Mouse (Mus musculus) liver, postnatal 0 days (tissue): ENCODE results near the gene Gm49380. TPM values are rescaled to one million over a fixed set of nuclear protein-coding genes. Genes with fewer than 3 reads are reported as not detected.

Experiments
- ATAC-seq: fragments of 200-750 bp; cut with Nextera tagmentation; 2 replicates; pipeline ENCODE4 v1.8.0; 2017; ENCODE audit warnings: mild to moderate bottlenecking, moderate library complexity
- DNase-seq: peaks from one replicate; pipeline ENCODE4 v3.0.0-alpha.2; 2016
- H3K27ac ChIP-seq: fragments of 300-500 bp; sonication (generic); 2 replicates; pipeline ENCODE4 v1.5.1; 2014; ENCODE audit warnings: antibody characterized with exemption, moderate library complexity, mild to moderate bottlenecking, low read depth
- H3K27me3 ChIP-seq: fragments of 300-500 bp; sonication (generic); 2 replicates; pipeline ENCODE4 v1.6.1; 2014; ENCODE audit warnings: low read length, control low read depth, mixed read lengths; ENCODE audit not compliant: insufficient read depth
- H3K36me3 ChIP-seq: fragments of 300-500 bp; sonication (generic); replicated peaks from 2 replicates; pipeline ENCODE4 v1.6.1; 2014; ENCODE audit warnings: mild to moderate bottlenecking, control low read depth, low read length, moderate library complexity, mixed read lengths; ENCODE audit not compliant: insufficient read depth
- H3K4me1 ChIP-seq: fragments of 300-500 bp; sonication (generic); 2 replicates; pipeline ENCODE4 v1.6.1; 2014; ENCODE audit warnings: antibody characterized with exemption, mild to moderate bottlenecking, control low read depth; ENCODE audit not compliant: insufficient read depth
- H3K4me2 ChIP-seq: fragments of 300-500 bp; sonication (generic); 2 replicates; pipeline ENCODE4 v1.6.1; 2014; ENCODE audit warnings: low read depth, mild to moderate bottlenecking, low read length, moderate library complexity, mixed read lengths
- H3K4me3 ChIP-seq: fragments of 300-500 bp; sonication (generic); 2 replicates; pipeline ENCODE4 v1.5.1; 2014; ENCODE audit warnings: low read depth, low read length
- H3K9ac ChIP-seq: fragments of 300-500 bp; sonication (generic); replicated peaks from 2 replicates; pipeline ENCODE4 v1.6.1; 2014; ENCODE audit warnings: mild to moderate bottlenecking, moderate library complexity
- H3K9me3 ChIP-seq: fragments of 300-500 bp; sonication (generic); 2 replicates; pipeline ENCODE4 v1.6.1; 2016; ENCODE audit warnings: mild to moderate bottlenecking, control low read depth, low read length, mixed read lengths
- CTCF ChIP-seq: sonication (generic); IDR thresholded peaks from 2 replicates; pipeline ENCODE4 v1.5.1; 2016; ENCODE audit warnings: antibody characterized with exemption, low read depth
- EP300 ChIP-seq: IDR thresholded peaks from 2 replicates; pipeline ENCODE4 v1.6.1; 2016; ENCODE audit warnings: antibody characterized with exemption, low read depth, mild to moderate bottlenecking
- WGBS: fragments of 180-500 bp; shearing (Covaris S2); extraction: QIAGEN DNeasy Blood & Tissue Kit; methylation state at CpG from one replicate; pipeline ENCODE4 v1.1.7; 2014; ENCODE audit not compliant: insufficient replicate concordance; 5-methylcytosine and 5-hydroxymethylcytosine counted together
- polyA plus RNA-seq: library from polyadenylated mRNA; unstranded; fragments of >200 nt; fragmentation: Nextera tagmentation; extraction: Ambion mirVana; gene quantifications from 2 replicates; pipeline ENCODE4 v1.2.1, GENCODE M21; 2015

The Gm49380 gene
- polyA plus RNA-seq, 1 experiment from 2014 or later, result not detected

DNA sequence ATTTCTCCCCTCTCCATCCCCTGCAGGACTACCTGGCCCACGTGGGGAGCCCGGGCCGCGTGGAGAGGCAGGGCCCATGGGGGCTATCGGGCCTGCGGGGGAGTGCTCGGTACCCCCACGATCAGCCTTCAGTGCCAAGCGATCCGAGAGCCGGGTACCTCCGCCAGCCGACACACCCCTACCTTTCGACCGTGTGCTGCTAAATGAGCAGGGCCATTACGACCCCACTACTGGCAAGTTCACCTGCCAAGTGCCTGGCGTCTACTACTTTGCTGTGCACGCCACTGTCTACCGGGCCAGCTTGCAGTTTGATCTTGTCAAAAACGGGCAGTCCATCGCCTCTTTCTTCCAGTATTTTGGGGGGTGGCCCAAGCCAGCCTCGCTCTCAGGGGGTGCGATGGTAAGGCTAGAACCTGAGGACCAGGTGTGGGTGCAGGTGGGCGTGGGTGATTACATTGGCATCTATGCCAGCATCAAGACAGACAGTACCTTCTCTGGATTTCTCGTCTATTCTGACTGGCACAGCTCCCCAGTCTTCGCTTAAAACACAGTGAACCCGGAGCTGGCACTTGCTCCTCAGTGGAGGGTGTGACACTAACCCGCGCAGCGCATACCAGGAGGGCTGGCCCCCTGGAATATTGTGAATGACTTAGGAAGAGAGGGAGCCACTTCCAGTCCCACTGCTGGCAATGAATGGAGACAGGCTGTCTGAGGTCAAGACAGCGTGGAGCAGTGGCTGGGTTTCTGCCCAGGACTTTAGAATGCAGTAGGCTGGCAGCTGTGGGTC lies 4.8 kb downstream of the Gm49380 start:
- H3K9ac ChIP-seq, result no peak overlapping the region
- 91% methylated on average over 31 of the region's 31 CpGs for WGBS
- H3K4me1 ChIP-seq, result peaks cover 20% of the 10 kb centered on the region
- DNase-seq (no peak), ATAC-seq (no peak)
- peaks cover 14% of the 10 kb centered on the region for H3K36me3 ChIP-seq
- no peak overlapping the region for H3K4me3 ChIP-seq
- H3K9me3 ChIP-seq, result no peaks in the 10 kb centered on the region
- H3K4me2 ChIP-seq, result no peak overlapping the region
- TF ChIP-seq EP300 (no peak), CTCF (no peak)
- H3K27me3 ChIP-seq, result no peaks in the 10 kb centered on the region
- H3K27ac ChIP-seq, result no peak overlapping the region

DNA sequence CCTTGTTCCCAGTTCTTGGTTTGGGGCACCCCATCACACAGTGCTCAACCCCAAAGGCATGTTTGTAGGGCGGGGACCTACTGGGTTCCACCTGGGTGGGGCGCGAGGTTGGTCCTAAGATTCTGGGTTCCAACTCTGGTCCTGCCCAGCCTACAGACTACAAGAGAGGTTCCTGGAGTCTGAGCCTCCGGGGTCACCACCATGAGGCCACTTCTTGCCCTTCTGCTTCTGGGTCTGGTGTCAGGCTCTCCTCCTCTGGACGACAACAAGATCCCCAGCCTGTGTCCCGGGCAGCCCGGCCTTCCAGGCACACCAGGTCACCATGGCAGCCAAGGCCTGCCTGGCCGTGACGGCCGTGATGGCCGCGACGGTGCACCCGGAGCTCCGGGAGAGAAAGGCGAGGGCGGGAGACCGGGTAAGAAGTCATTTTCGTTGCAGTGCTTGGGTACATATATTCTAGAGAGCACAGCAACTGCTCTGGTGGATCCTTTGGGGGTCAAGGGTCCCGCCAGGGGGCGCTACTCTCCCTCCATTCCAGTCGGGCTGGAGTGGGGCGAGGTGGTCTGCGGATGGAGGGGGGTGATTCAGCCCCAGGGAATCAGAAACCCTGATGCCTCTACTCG lies 5.6 kb downstream of the Gm49380 start:
- peak overlapping the region; percentile 18; the same call in 1 of the 2 replicates for H3K27ac ChIP-seq
- DNase-seq (peak; percentile 52), ATAC-seq (no peak)
- TF ChIP-seq CTCF (peak; percentile 51), EP300 (no peak)
- peaks cover 14% of the 10 kb centered on the region for H3K36me3 ChIP-seq
- no peaks in the 10 kb centered on the region for H3K9me3 ChIP-seq
- H3K4me2 ChIP-seq, result no peak overlapping the region
- no peak overlapping the region for H3K4me3 ChIP-seq
- no peaks in the 10 kb centered on the region for H3K27me3 ChIP-seq
- peaks cover 20% of the 10 kb centered on the region for H3K4me1 ChIP-seq
- 75% methylated on average over 25 of the region's 25 CpGs for WGBS
- no peak overlapping the region; the same call in 1 of the 2 replicates for H3K9ac ChIP-seq

DNA sequence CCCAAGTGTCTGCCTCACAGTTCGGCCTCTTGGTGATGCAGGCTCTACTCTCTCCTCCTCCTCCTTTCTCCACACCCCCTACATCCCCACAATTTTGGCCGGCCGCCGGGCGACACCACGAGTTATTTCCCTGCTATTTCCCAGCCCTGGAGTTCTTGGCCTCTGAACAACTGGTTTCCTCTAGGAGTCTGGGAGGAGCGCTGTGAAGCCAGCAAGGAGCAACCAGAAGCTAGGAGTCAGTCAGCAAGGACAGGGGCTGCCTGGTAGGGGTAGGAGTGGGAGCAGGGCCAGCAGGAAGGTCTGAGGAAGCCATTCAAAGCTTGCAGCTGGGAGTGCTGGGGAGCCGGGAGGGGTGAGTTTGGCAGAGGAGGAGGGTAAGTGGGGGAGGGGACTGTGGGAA lies 6.2 kb downstream of the Gm49380 start, which contains the start of gene C1qtnf5:
Gene C1qtnf5, plus strand, starts transcription at position 136 of the 400 bp plus-strand sequence.
- Histone ChIP-seq H3K4me1 (peaks cover 20% of the 10 kb centered on the region), H3K27me3 (no peaks in the 10 kb centered on the region), H3K9ac (peak within 1 kb of the TSS; percentile 21; the same call in 1 of the 2 replicates), H3K27ac (peak within 1 kb of the TSS; percentile 18; the same call in 1 of the 2 replicates), H3K4me3 (no peak within 1 kb of the TSS), H3K9me3 (no peaks in the 10 kb centered on the region), H3K4me2 (no peak within 1 kb of the TSS), H3K36me3 (peaks cover 14% of the 10 kb centered on the region)
- ATAC-seq, result no peak
- 76% methylated on average over 8 of the region's 8 CpGs for WGBS
- TF ChIP-seq CTCF (no peak), EP300 (no peak)
- peak; percentile 47 for DNase-seq

DNA sequence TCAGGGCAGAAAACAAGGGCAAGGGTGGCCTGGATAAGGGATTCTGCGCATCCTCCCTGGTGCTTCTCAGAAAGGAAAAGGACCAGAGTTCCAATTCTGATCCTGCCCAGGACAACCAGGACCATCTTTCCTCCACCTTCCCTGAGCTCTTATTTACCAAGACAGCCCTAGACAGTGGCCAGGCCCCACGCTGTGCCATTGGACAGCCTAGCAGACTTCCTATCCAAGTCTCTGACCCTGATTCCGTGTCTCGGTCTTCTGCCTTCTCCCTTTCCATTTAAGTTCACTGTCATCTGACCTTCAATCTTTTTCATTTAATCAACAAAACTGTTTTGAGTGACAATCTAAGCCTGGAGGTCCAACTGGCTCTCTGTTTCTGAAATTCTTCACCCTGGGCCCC lies 6.7 kb downstream of the Gm49380 start:
- H3K4me3 ChIP-seq, result no peak overlapping the region
- 0 out of 2 replicates have a peak overlapping the region, but pooled peaks have one; percentile 7 for H3K27ac ChIP-seq
- no peak overlapping the region for H3K9ac ChIP-seq
- H3K36me3 ChIP-seq, result peaks cover 14% of the 10 kb centered on the region
- no peak overlapping the region for H3K4me2 ChIP-seq
- H3K27me3 ChIP-seq, result no peaks in the 10 kb centered on the region
- WGBS, result 77% methylated on average over 4 of the region's 4 CpGs
- no peak for DNase-seq
- ATAC-seq, result no peak
- no peaks in the 10 kb centered on the region for H3K9me3 ChIP-seq
- TF ChIP-seq CTCF (no peak), EP300 (no peak)
- H3K4me1 ChIP-seq, result peaks cover 20% of the 10 kb centered on the region

DNA sequence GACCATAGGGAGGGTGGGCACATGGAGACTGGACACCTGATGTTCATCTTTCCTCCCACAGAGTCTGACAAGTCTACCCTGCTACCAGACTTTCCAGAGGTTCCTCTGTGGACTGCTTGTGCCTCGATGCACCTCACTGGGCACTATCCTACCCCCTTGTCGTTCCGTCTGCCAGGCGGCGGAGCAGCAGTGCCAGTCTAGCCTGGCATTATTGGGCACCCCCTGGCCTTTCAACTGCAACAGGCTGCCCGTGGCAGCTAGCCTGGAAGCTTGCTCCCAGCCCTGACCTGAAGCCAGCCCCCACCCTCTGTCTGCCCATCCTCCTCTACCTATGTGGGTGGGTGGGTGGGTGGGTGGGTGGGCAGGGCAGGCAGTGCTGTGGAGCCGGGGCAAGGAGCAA lies 7.1 kb downstream of the Gm49380 start:
- Histone ChIP-seq H3K4me2 (no peak overlapping the region), H3K9ac (no peak overlapping the region), H3K27me3 (no peaks in the 10 kb centered on the region), H3K4me1 (peaks cover 20% of the 10 kb centered on the region), H3K9me3 (no peaks in the 10 kb centered on the region), H3K27ac (no peak overlapping the region), H3K4me3 (no peak overlapping the region), H3K36me3 (peaks cover 14% of the 10 kb centered on the region)
- ATAC-seq (no peak), DNase-seq (no peak)
- WGBS, result 93% methylated on average over 5 of the region's 7 CpGs
- no peak for TF ChIP-seq CTCF
- TF ChIP-seq EP300, result no peak

DNA sequence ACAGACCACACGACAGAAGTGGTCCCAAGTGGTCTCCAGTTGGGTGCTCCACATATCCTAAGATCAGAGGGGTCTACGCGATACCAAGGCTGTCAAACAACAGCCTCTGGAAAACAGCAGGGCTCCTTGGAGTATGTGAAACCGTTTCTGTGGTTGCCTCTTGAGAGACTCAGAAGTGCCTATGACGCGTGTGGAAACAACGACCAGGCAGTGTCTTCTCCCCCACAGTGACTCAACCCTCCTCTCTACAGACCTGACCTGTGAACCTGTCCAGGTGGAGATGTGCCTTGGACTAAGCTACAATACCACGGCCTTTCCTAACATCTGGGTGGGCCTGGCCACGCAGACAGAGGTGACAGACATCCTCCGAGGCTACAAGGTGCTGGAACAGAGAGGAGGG lies 7.5 kb downstream of the Gm49380 start:
- Histone ChIP-seq H3K36me3 (peaks cover 14% of the 10 kb centered on the region), H3K4me1 (peaks cover 20% of the 10 kb centered on the region), H3K4me3 (no peak overlapping the region), H3K4me2 (no peak overlapping the region), H3K27me3 (no peaks in the 10 kb centered on the region), H3K9ac (no peak overlapping the region), H3K9me3 (no peaks in the 10 kb centered on the region), H3K27ac (peak overlapping the region; percentile 71; the same call in 1 of the 2 replicates)
- no peak for TF ChIP-seq CTCF
- TF ChIP-seq EP300, result no peak
- DNase-seq, result no peak
- ATAC-seq, result no peak
- 84% methylated on average over 10 of the region's 10 CpGs for WGBS
